Mouse (Mus musculus) lung, adult 2 months (tissue): ENCODE data around the gene Arhgap6.

Experiments
- CTCF ChIP-seq: fragments of 200-500 bp; IDR thresholded peaks from 2 replicates; pipeline ENCODE4 v1.5.1; 2011; ENCODE audit warnings: mild to moderate bottlenecking, low read length, control low read depth; ENCODE audit not compliant: insufficient read depth
- POLR2A ChIP-seq: fragments of 200-500 bp; IDR thresholded peaks from 2 replicates; pipeline ENCODE4 v1.6.1; 2011; ENCODE audit warnings: low read depth, mild to moderate bottlenecking, control low read depth, low read length, borderline replicate concordance; ENCODE audit errors: extremely low read depth

DNA sequence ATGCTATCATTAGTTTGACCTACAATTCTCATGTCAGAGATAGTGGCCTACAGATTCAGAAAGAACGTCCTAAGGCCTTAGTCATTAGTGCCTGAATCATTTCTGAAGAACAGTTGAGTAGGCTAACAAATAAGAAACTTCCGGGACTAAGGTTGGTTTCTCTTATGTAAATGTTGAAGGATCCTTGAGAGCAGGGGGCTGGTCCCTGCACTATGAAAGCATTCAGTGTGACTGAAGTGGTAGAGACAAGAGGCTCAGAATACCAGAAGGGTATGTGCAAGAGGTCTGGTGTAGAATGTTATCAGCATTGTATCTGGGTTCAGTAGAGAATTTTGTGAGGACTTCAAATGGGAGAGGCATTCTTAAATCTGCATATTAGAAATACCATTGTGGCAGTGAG, 185.5 kb downstream of the Arhgap6 start:
- no peak for TF ChIP-seq POLR2A
- no peak for TF ChIP-seq CTCF
